Mouse (Mus musculus) natural killer cell, adult 2 months (primary cell): ENCODE measurements around the gene Gm37240.

Source experiments
- DNase-seq, 2 experiments: peaks; one replicate each; pipeline ENCODE4 v3.0.0; 2022; ENCODE audit warnings: low spot score in 2 of 2

The Gm37240 gene

GRCm38 (mm10) chr3:85340491-85340890 lies 546.8 kb downstream of the Gm37240 start:
- DNase-seq = no peak

DNA sequence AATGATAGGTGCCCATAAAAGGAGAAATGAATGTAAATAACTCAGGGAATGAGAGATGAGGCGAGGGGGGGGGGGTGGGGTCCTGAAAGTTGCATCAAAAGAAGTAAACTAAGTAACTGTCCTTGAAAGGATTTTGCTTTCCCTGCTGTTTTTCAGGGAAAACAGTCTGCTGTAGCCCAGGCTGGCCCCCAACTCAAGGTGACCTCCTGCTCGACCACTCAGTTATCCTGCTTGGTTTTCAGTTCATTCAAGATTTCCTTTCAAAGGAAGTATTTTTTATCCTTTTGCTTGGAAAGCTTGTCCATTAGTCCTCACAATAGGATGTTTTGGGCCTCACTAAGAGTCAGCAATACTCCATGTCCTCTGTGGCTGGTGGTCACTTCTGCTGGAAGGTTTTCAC lies 547.4 kb downstream of the Gm37240 start:
- no peak for DNase-seq

DNA sequence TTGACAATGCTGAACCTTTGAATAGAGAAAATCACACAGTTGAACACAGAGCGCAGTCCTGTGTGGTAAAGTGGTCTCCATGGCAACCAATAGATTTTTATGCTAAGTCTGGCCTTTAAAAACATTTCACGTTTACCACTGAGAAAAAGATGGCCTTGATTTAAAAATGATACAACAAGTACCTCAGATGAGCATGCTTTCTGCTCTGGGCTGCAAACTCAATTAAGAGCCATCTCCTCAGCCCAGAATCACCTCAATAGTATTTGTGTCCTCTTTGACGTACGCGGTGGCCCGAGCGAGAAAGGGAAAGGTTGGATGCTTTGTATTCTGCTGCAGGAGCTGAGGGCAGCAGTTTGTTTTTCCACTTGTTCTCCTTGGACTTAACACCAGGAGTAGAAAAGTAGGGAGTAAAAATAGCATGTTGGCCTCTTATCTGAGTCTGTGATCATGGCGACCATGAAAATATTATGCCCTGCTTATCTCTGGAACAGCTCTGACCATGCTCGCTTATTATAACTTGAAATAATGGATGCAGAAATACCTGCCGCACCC lies 548.0 kb downstream of the Gm37240 start:
- DNase-seq = no peak

GRCm38 (mm10) chr3:85338755-85339095 lies 548.6 kb downstream of the Gm37240 start:
- DNase-seq = no peak

- DNase-seq = no peak
These were observed 549.2 kb downstream of the Gm37240 start for GRCm38 (mm10) chr3:85337881-85338754.

- DNase-seq = no peak
These were observed 551.8 kb downstream of the Gm37240 start for GRCm38 (mm10) chr3:85335517-85335916.

GRCm38 (mm10) chr3:85332276-85332675 lies 555.0 kb downstream of the Gm37240 start:
- no peak for DNase-seq

DNA sequence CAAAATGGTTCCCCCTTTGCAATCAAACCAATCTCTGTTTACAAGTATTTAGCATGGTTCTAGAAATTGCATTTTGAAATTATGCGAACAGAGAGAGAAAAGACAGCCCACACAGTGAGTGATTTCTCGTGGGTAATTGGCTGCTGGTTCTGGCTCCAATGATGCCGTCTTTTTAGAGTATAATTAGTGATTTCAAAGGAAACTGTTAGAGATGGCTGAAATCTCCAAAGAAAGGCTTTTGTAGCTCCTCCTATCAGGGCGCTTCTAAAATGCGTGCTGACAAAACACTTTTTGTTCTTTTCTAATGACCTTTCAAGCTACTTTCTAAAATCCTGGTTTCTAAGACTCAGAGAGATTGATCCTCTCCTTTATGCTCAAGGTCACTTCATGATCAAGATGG lies 569.1 kb downstream of the Gm37240 start:
- DNase-seq = no peak

GRCm38 (mm10) chr3:85317306-85317705 lies 570.0 kb downstream of the Gm37240 start:
- DNase-seq = no peak

GRCm38 (mm10) chr3:85314961-85315360 lies 572.4 kb downstream of the Gm37240 start:
- no peak for DNase-seq

GRCm38 (mm10) chr3:85313646-85314255 lies 573.6 kb downstream of the Gm37240 start:
- DNase-seq = no peak

GRCm38 (mm10) chr3:85311176-85311575 lies 576.1 kb downstream of the Gm37240 start:
- DNase-seq = no peak

DNA sequence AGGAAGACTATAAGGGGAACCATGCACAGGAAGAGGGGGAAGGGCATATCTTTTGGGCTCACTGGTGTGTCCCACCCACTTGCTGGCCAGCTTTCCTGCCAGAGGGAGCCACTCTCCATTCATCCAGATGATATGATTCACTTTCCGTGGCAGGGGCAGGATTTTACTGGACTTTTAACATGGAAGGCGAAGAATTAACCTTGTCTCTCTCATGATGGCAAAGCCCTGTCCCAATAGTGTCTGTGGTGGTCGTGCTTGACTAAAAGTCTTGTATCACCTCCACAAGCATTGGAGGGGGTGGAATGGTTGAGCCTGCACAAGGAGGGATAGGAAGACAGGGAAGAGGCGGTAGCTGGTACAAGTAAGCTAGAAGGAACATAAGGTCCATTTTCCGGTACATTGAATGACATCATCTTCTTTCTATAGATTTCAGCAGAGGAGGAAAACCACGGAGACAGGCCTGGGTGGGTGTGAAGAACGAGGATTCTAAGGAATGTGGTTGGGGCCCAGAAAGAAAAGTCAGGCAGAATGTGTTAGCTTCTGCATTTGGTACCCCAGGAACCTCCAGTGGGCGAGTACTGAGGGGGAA lies 576.8 kb downstream of the Gm37240 start:
- no peak for DNase-seq

GRCm38 (mm10) chr3:85309168-85309567 lies 578.1 kb downstream of the Gm37240 start:
- no peak for DNase-seq

- DNase-seq = no peak
These were observed 578.6 kb downstream of the Gm37240 start for GRCm38 (mm10) chr3:85308706-85309105.

GRCm38 (mm10) chr3:85301851-85302250 lies 585.5 kb downstream of the Gm37240 start:
- DNase-seq = no peak

GRCm38 (mm10) chr3:85301336-85301735 lies 586.0 kb downstream of the Gm37240 start:
- DNase-seq = no peak

DNA sequence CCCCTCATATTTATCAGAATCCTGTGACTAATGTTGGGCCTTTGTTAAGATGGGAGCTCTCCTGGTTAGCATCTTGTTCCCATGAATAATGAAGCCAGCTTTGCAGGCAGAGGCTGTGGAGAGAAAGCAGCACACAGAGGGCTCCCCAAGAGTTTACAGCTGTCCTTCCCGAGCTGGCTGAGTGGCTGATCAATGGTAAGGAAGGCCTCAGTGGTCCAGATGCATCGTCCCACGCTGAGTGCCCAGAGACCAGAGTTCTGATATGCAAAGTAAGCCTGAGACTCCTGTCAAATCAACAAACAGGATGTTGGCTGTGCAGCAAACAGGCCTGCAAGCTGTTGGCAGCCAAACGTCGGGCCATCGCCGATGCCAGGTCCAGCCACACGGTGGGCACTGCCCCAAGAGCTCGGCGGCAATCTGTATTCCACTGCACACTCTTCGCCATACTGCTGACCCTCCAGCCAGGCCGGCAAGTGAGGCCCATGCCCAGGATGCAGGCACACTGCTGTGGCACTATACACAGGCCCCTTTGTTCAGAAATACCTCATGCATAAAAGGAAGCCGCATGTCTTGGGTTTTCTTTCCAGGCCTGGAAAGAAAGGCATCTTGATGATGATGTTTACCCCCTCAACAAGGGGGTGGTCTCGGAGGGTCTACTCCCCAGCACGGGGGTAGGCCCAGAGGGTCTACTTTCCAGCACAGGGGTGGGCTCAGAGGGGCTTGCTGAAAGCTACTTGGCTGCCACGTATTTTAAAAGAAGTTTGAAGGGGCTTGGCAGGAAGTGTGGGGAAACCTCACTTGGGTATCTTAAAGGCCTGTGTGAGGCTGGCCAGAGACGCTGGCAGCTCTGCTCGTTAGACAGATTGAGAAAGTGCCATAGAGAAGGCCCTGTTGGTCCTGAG lies 587.4 kb downstream of the Gm37240 start:
- DNase-seq = no peak

GRCm38 (mm10) chr3:85295229-85295628 lies 592.1 kb downstream of the Gm37240 start:
- no peak for DNase-seq

- DNase-seq = no peak
These were observed 599.7 kb downstream of the Gm37240 start for GRCm38 (mm10) chr3:85287627-85288026.

DNA sequence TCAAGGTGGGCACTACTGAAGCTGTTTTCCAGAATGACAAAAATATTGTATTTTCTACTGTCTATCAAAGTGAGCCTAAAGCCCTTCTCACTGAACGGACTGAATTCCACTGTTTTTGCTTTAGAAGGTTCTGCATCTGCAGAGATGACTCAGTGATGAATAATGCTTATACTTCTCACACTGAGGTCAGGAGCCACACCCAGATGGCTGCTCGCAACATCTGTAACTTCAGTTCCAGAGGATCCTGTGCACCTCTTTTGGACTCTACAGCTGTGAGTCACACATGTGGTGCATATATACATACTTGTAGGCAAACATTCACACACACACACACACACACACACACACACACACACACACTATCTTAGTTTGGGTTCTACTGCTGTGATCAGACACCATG lies 602.8 kb downstream of the Gm37240 start:
- no peak for DNase-seq

DNA sequence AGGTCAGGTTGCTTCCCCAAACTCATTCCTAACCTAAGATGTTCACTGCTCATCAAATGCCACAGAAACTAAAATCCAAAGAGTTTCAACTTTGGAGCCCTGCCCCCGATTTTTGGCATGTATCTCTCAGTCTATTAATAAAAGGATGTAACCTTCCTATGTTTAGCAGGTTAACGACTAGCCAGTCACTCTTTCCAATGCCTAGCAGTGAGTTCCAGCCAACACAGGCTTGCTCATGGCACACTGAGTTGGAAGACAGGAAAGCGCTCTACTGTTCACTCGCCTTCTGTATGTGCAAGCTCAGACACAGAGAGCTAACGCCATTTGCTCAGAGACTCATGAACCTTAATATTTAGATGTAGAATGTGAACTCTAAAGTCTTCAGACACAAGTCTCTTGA lies 604.5 kb downstream of the Gm37240 start:
- no peak for DNase-seq
